Mouse (Mus musculus) midbrain, embryonic 15.5 days (tissue): Measurements from ENCODE around the gene Gmfb. TPM values are rescaled to one million over a fixed set of nuclear protein-coding genes. Genes with fewer than 3 reads are reported as not detected.

Experiments
- ATAC-seq: fragments of 200-750 bp; cut with Nextera tagmentation; replicated peaks from 2 replicates; pipeline ENCODE4 v1.8.0; 2017; ENCODE audit warnings: moderate TSS enrichment
- H3K27ac ChIP-seq: fragments of 300-500 bp; sonication (generic); 2 replicates; pipeline ENCODE4 v1.5.1; 2015; ENCODE audit warnings: mild to moderate bottlenecking, inconsistent platforms
- H3K27me3 ChIP-seq: fragments of 300-500 bp; sonication (generic); replicated peaks from 2 replicates; pipeline ENCODE4 v1.6.1; 2015; ENCODE audit warnings: inconsistent platforms
- H3K36me3 ChIP-seq: fragments of 300-500 bp; sonication (generic); replicated peaks from 2 replicates; pipeline ENCODE4 v1.6.1; 2015; ENCODE audit warnings: inconsistent platforms
- H3K4me1 ChIP-seq: fragments of 300-500 bp; sonication (generic); 2 replicates; pipeline ENCODE4 v1.6.1; 2015; ENCODE audit warnings: inconsistent platforms
- H3K4me2 ChIP-seq: fragments of 300-500 bp; sonication (generic); 2 replicates; pipeline ENCODE4 v1.6.1; 2015; ENCODE audit warnings: inconsistent platforms, mild to moderate bottlenecking, moderate library complexity
- H3K4me3 ChIP-seq: fragments of 300-500 bp; sonication (generic); 2 replicates; pipeline ENCODE4 v1.5.1; 2015; ENCODE audit warnings: mild to moderate bottlenecking, inconsistent platforms
- H3K9ac ChIP-seq: fragments of 300-500 bp; sonication (generic); 2 replicates; pipeline ENCODE4 v1.6.1; 2015; ENCODE audit warnings: mild to moderate bottlenecking, inconsistent platforms
- H3K9me3 ChIP-seq: fragments of 300-500 bp; sonication (generic); 2 replicates; pipeline ENCODE4 v1.6.1; 2016; ENCODE audit warnings: inconsistent platforms
- WGBS: fragments of 180-500 bp; shearing (Covaris S2); methylation state at CpG from one replicate; pipeline ENCODE4 v1.1.7; 2015; ENCODE audit warnings: mixed read lengths; 5-methylcytosine and 5-hydroxymethylcytosine counted together
- polyA plus RNA-seq: library from polyadenylated mRNA; unstranded; fragments of >200 nt; fragmentation: Nextera tagmentation; extraction: Ambion mirVana; gene quantifications from 2 replicates; pipeline ENCODE4 v1.2.1, GENCODE M21; 2015

Gene Gmfb
- polyA plus RNA-seq = 113 and 125 TPM in 2 replicates

GRCm38 (mm10) chr14:46821873-46822716 lies at the start of gene Gmfb:
Gene Gmfb, minus strand, starts transcription at chr14:46822242.
- no peaks in the 10 kb centered on the region for H3K36me3 ChIP-seq
- peak within 1 kb of the TSS; percentile 80 for H3K4me2 ChIP-seq
- H3K27ac ChIP-seq = peak within 1 kb of the TSS; percentile 83
- H3K9me3 ChIP-seq = no peaks in the 10 kb centered on the region
- WGBS = under 1% methylated on average over 65 of the region's 65 CpGs
- peaks cover 23% of the 10 kb centered on the region for H3K4me1 ChIP-seq
- peak; percentile 99 for ATAC-seq
- no peaks in the 10 kb centered on the region for H3K27me3 ChIP-seq
- H3K9ac ChIP-seq = peak within 1 kb of the TSS; percentile 83
- H3K4me3 ChIP-seq = peak within 1 kb of the TSS; percentile 90

GRCm38 (mm10) chr14:46862922-46863321 lies 40.9 kb upstream of the Gmfb start:
- no peaks in the 10 kb centered on the region for H3K36me3 ChIP-seq
- no peak overlapping the region for H3K4me2 ChIP-seq
- no peak overlapping the region for H3K4me3 ChIP-seq
- no peak overlapping the region for H3K27ac ChIP-seq
- H3K4me1 ChIP-seq = no peaks in the 10 kb centered on the region
- H3K9me3 ChIP-seq = no peaks in the 10 kb centered on the region
- no peaks in the 10 kb centered on the region for H3K27me3 ChIP-seq
- no peak for ATAC-seq
- 92% methylated on average over 5 of the region's 5 CpGs for WGBS
- H3K9ac ChIP-seq = no peak overlapping the region

GRCm38 (mm10) chr14:46853677-46854076 lies 31.6 kb upstream of the Gmfb start:
- no peaks in the 10 kb centered on the region for H3K27me3 ChIP-seq
- no peak overlapping the region for H3K27ac ChIP-seq
- no peak for ATAC-seq
- H3K4me3 ChIP-seq = no peak overlapping the region
- H3K9ac ChIP-seq = no peak overlapping the region
- no peaks in the 10 kb centered on the region for H3K4me1 ChIP-seq
- WGBS = 87% methylated on average over 11 of the region's 11 CpGs
- H3K36me3 ChIP-seq = no peaks in the 10 kb centered on the region
- no peak overlapping the region for H3K4me2 ChIP-seq
- no peaks in the 10 kb centered on the region for H3K9me3 ChIP-seq

GRCm38 (mm10) chr14:46849769-46850168 lies 27.7 kb upstream of the Gmfb start:
- H3K27me3 ChIP-seq = no peaks in the 10 kb centered on the region
- no peaks in the 10 kb centered on the region for H3K4me1 ChIP-seq
- no peak overlapping the region for H3K4me3 ChIP-seq
- no peaks in the 10 kb centered on the region for H3K9me3 ChIP-seq
- ATAC-seq = no peak
- no peak overlapping the region for H3K9ac ChIP-seq
- no peaks in the 10 kb centered on the region for H3K36me3 ChIP-seq
- H3K27ac ChIP-seq = no peak overlapping the region
- 96% methylated on average over 1 of the region's 1 CpGs for WGBS
- H3K4me2 ChIP-seq = no peak overlapping the region

- no peak for ATAC-seq
- Histone ChIP-seq H3K4me1 (no peaks in the 10 kb centered on the region), H3K36me3 (no peaks in the 10 kb centered on the region), H3K27ac (no peak overlapping the region), H3K9ac (no peak overlapping the region), H3K9me3 (no peaks in the 10 kb centered on the region), H3K4me3 (no peak overlapping the region), H3K4me2 (no peak overlapping the region), H3K27me3 (no peaks in the 10 kb centered on the region)
- WGBS = 89% methylated on average over 5 of the region's 5 CpGs
These were observed 26.7 kb upstream of the Gmfb start for GRCm38 (mm10) chr14:46848736-46849135.

GRCm38 (mm10) chr14:46848063-46848590 lies 26.1 kb upstream of the Gmfb start:
- Histone ChIP-seq H3K27me3 (no peaks in the 10 kb centered on the region), H3K4me2 (no peak overlapping the region), H3K4me3 (no peak overlapping the region), H3K4me1 (no peaks in the 10 kb centered on the region), H3K36me3 (no peaks in the 10 kb centered on the region), H3K27ac (no peak overlapping the region), H3K9ac (no peak overlapping the region), H3K9me3 (no peaks in the 10 kb centered on the region)
- ATAC-seq = no peak
- WGBS = 87% methylated on average over 4 of the region's 4 CpGs

- no peak overlapping the region for H3K4me2 ChIP-seq
- H3K27me3 ChIP-seq = no peaks in the 10 kb centered on the region
- no peak overlapping the region for H3K4me3 ChIP-seq
- 93% methylated on average over 11 of the region's 11 CpGs for WGBS
- no peak for ATAC-seq
- H3K9me3 ChIP-seq = no peaks in the 10 kb centered on the region
- H3K4me1 ChIP-seq = no peaks in the 10 kb centered on the region
- H3K9ac ChIP-seq = no peak overlapping the region
- no peaks in the 10 kb centered on the region for H3K36me3 ChIP-seq
- no peak overlapping the region for H3K27ac ChIP-seq
These were observed 23.7 kb upstream of the Gmfb start for GRCm38 (mm10) chr14:46845706-46846105.

- Histone ChIP-seq H3K4me1 (no peaks in the 10 kb centered on the region), H3K9me3 (no peaks in the 10 kb centered on the region), H3K27ac (no peak overlapping the region), H3K4me3 (no peak overlapping the region), H3K36me3 (no peaks in the 10 kb centered on the region), H3K9ac (no peak overlapping the region), H3K4me2 (no peak overlapping the region), H3K27me3 (no peaks in the 10 kb centered on the region)
- 69% methylated on average over 4 of the region's 4 CpGs for WGBS
- ATAC-seq = no peak
These were observed 17.3 kb upstream of the Gmfb start for GRCm38 (mm10) chr14:46839326-46839725.

- Histone ChIP-seq H3K9ac (peak overlapping the region; percentile 56), H3K4me1 (peaks cover 17% of the 10 kb centered on the region), H3K27me3 (0 out of 2 replicates have a peak, but pooled peaks cover 3% of the 10 kb centered on the region), H3K4me2 (peak overlapping the region; percentile 91), H3K36me3 (no peaks in the 10 kb centered on the region), H3K27ac (no peak overlapping the region), H3K9me3 (no peaks in the 10 kb centered on the region), H3K4me3 (peak overlapping the region; percentile 61)
- 9% methylated on average over 40 of the region's 40 CpGs for WGBS
- no peak for ATAC-seq
These were observed 10.6 kb upstream of the Gmfb start for GRCm38 (mm10) chr14:46832354-46833272.

- H3K9ac ChIP-seq = peak within 1 kb of the TSS; percentile 56
- no peaks in the 10 kb centered on the region for H3K36me3 ChIP-seq
- 0 out of 2 replicates have a peak, but pooled peaks cover 3% of the 10 kb centered on the region for H3K27me3 ChIP-seq
- peaks cover 17% of the 10 kb centered on the region for H3K4me1 ChIP-seq
- H3K4me3 ChIP-seq = peak within 1 kb of the TSS; percentile 61
- peak within 1 kb of the TSS; percentile 91 for H3K4me2 ChIP-seq
- under 1% methylated on average over 32 of the region's 32 CpGs for WGBS
- no peaks in the 10 kb centered on the region for H3K9me3 ChIP-seq
- peak; percentile 98 for ATAC-seq
- H3K27ac ChIP-seq = no peak within 1 kb of the TSS
These were observed 9.8 kb upstream of the Gmfb start, which contains the start of gene Cgrrf1 for GRCm38 (mm10) chr14:46831837-46832333. Gene Cgrrf1, plus strand, starts transcription at chr14:46832125.

GRCm38 (mm10) chr14:46831295-46831694 lies 9.3 kb upstream of the Gmfb start:
- H3K4me1 ChIP-seq = peaks cover 17% of the 10 kb centered on the region
- peak overlapping the region; percentile 56; the same call in 1 of the 2 replicates for H3K9ac ChIP-seq
- peak overlapping the region; percentile 91 for H3K4me2 ChIP-seq
- H3K27me3 ChIP-seq = 0 out of 2 replicates have a peak, but pooled peaks cover 3% of the 10 kb centered on the region
- no peak for ATAC-seq
- no peaks in the 10 kb centered on the region for H3K9me3 ChIP-seq
- no peaks in the 10 kb centered on the region for H3K36me3 ChIP-seq
- 7% methylated on average over 4 of the region's 4 CpGs for WGBS
- peak overlapping the region; percentile 61 for H3K4me3 ChIP-seq
- no peak overlapping the region for H3K27ac ChIP-seq

- Histone ChIP-seq H3K4me1 (peaks cover 9% of the 10 kb centered on the region), H3K27ac (no peak overlapping the region), H3K4me2 (no peak overlapping the region), H3K4me3 (no peak overlapping the region), H3K9ac (no peak overlapping the region), H3K9me3 (no peaks in the 10 kb centered on the region), H3K36me3 (no peaks in the 10 kb centered on the region), H3K27me3 (0 out of 2 replicates have a peak, but pooled peaks cover 3% of the 10 kb centered on the region)
- 53% methylated on average over 1 of the region's 1 CpGs for WGBS
- ATAC-seq = no peak
These were observed 5.4 kb upstream of the Gmfb start for GRCm38 (mm10) chr14:46827430-46827829.
